Mouse (Mus musculus) ES-Bruce4 (cell line): ENCODE measurements at regions not wholly inside any gene's neighbourhood (a gene's known extent, or its start where the extent isn't known, plus 50 kb on each side); places are given as distances from the start of the nearest gene placed in this dataset.

Experiments
- H3K27ac ChIP-seq: 2 replicates; pipeline ENCODE4 v1.5.1; 2012; ENCODE audit warnings: low read length, inconsistent platforms; ENCODE audit not compliant: insufficient read depth
- H3K27me3 ChIP-seq: 2 replicates; pipeline ENCODE4 v1.6.1; 2012; ENCODE audit warnings: mild to moderate bottlenecking, low read length, inconsistent platforms; ENCODE audit not compliant: control insufficient read depth, poor library complexity, insufficient read depth, severe bottlenecking
- H3K36me3 ChIP-seq: 2 replicates; pipeline ENCODE4 v1.6.1; 2012; ENCODE audit warnings: inconsistent platforms, mild to moderate bottlenecking, low read length, moderate library complexity; ENCODE audit not compliant: control insufficient read depth, poor library complexity, insufficient read depth, severe bottlenecking
- H3K4me1 ChIP-seq: one replicate; pipeline ENCODE4 v1.8.1; 2011; ENCODE audit warnings: low read length; ENCODE audit not compliant: control insufficient read depth, insufficient read depth
- H3K4me3 ChIP-seq: 2 replicates; pipeline ENCODE4 v1.5.1; 2011; ENCODE audit warnings: low read depth, mild to moderate bottlenecking, low read length
- H3K9ac ChIP-seq: 2 replicates; pipeline ENCODE4 v1.6.1; 2012; ENCODE audit warnings: low read depth, mild to moderate bottlenecking, inconsistent platforms; ENCODE audit not compliant: poor library complexity, severe bottlenecking
- H3K9me3 ChIP-seq: replicated peaks from 2 replicates; pipeline ENCODE4 v1.6.1; 2012; ENCODE audit warnings: mild to moderate bottlenecking, low read length, inconsistent platforms; ENCODE audit not compliant: control insufficient read depth, poor library complexity, insufficient read depth, severe bottlenecking
- CTCF ChIP-seq: IDR thresholded peaks from one replicate; pipeline ENCODE4 v1.8.1; 2011; ENCODE audit warnings: low read depth, low read length
- EP300 ChIP-seq: IDR thresholded peaks from 2 replicates; pipeline ENCODE4 v1.6.1; 2011; ENCODE audit warnings: low read depth, low read length; ENCODE audit not compliant: insufficient read depth
- POLR2A ChIP-seq: IDR thresholded peaks from one replicate; pipeline ENCODE4 v1.8.1; 2011; ENCODE audit warnings: low read length; ENCODE audit not compliant: insufficient read depth

DNA sequence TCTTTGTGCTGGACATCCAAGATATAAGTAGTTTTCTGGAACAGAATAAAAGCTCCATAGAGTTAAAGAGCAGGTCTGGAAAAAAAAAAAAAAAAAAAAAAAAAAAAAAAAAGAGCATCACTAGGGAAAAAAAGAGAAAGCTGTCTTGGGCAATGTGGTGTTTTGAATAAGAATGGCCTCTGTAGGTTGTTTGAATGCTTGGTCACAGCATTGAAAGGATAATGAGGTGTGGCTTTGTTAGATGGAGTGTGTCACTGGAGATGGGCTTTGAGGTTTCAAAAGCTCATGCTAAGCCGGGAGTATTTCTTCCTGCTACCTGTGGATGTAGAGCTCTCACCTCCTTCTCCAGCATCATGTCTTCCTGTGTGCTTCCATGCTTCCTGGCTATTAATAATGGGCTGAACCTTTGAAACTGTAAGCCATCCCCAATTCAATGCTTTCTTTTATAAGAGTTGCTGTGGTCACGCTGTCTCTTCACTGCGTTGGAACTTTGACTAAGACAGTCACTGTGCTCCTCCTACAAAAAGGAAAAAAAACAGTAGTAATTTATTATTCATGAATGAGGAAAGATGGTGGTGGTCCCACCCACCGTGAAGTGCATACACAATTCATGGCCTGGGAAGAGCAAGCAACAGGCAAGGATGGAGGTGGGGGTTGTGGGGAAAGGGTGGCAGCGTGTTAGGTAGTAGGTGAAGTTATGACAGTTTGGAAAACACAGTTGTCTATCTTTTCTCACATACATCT, 283.2 kb upstream of the Tbc1d5 start:
- no peaks in the 10 kb centered on the region for H3K36me3 ChIP-seq
- no peak overlapping the region for H3K9ac ChIP-seq
- no peaks in the 10 kb centered on the region; the same call in 1 of the 2 replicates for H3K9me3 ChIP-seq
- peaks cover 2% of the 10 kb centered on the region for H3K4me1 ChIP-seq
- no peak overlapping the region for H3K27ac ChIP-seq
- no peak for TF ChIP-seq CTCF
- no peak for TF ChIP-seq EP300
- TF ChIP-seq POLR2A = no peak
- peaks cover 2% of the 10 kb centered on the region; the same call in 1 of the 2 replicates for H3K27me3 ChIP-seq
- H3K4me3 ChIP-seq = no peak overlapping the region

DNA sequence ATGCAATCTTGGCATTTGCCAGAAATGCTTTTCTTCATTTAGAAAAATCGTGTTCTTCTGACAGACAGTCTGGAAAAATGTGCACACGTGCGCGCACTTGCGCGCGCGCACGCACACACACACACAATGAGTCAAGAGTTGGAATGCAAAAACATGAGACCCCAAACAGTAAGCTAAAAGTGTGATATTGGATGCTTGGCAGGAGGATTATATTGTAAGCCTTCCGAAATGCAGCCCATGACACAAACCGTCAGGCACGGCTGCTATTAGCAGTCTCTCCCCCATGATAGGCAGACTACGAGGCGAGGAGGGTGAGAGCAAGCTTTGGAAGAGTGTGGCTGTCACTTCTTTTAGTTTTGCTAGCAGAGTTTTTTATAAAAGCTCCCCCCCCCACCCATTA, 282.1 kb upstream of the Tbc1d5 start:
- Histone ChIP-seq H3K9ac (no peak overlapping the region), H3K36me3 (no peaks in the 10 kb centered on the region), H3K27ac (no peak overlapping the region), H3K27me3 (peaks cover 2% of the 10 kb centered on the region; the same call in 1 of the 2 replicates), H3K4me1 (peaks cover 2% of the 10 kb centered on the region), H3K4me3 (no peak overlapping the region), H3K9me3 (no peaks in the 10 kb centered on the region; the same call in 1 of the 2 replicates)
- TF ChIP-seq POLR2A (no peak), CTCF (no peak), EP300 (no peak)

DNA sequence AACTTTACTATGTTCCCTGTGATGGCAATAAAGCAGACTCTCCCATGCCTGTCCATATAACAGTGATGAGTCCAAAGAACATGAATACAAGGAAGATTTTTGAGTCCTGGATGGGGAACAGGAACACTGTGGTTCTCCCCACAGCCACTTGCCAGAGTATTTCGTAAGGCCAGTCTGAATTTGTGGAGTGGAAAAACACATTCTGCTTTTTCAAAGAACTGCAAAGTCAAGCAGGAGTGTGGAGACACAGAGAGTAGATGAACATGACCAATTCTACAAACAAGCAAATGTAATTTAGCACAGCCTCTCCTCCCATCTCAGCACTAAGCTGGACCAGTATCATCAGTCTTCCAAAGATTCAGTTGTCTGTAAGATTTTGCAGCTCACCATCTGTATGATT, 280.0 kb upstream of the Tbc1d5 start:
- H3K27me3 ChIP-seq = peaks cover 2% of the 10 kb centered on the region; the same call in 1 of the 2 replicates
- no peaks in the 10 kb centered on the region for H3K36me3 ChIP-seq
- H3K9me3 ChIP-seq = no peaks in the 10 kb centered on the region
- no peak overlapping the region for H3K27ac ChIP-seq
- TF ChIP-seq EP300 (no peak), POLR2A (no peak), CTCF (no peak)
- no peak overlapping the region for H3K4me3 ChIP-seq
- peaks cover 2% of the 10 kb centered on the region for H3K4me1 ChIP-seq
- no peak overlapping the region for H3K9ac ChIP-seq

DNA sequence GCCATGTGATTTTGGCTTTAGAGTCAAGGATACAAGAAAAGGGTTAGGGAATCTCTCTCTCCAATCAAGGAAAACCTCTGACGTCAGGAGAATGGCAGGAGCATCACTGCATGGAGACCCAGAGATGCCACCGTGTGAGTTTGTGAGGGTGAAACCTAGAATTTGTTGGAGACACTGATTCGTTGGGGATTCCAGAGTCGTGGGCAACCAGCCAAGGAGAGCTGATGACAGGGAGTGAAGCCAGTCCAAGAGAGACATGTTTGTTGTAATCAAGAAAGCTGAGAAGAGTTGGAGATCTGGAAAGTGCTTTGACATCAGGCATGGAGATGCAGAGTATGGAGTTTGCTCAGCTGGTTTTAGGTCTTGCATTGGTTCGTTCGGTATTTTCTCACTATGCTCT, 236.6 kb upstream of the Tbc1d5 start:
- Histone ChIP-seq H3K9ac (no peak overlapping the region), H3K9me3 (no peaks in the 10 kb centered on the region), H3K36me3 (no peaks in the 10 kb centered on the region), H3K27me3 (no peaks in the 10 kb centered on the region), H3K27ac (no peak overlapping the region), H3K4me3 (no peak overlapping the region), H3K4me1 (no peaks in the 10 kb centered on the region)
- TF ChIP-seq CTCF (no peak), EP300 (no peak), POLR2A (no peak)

DNA sequence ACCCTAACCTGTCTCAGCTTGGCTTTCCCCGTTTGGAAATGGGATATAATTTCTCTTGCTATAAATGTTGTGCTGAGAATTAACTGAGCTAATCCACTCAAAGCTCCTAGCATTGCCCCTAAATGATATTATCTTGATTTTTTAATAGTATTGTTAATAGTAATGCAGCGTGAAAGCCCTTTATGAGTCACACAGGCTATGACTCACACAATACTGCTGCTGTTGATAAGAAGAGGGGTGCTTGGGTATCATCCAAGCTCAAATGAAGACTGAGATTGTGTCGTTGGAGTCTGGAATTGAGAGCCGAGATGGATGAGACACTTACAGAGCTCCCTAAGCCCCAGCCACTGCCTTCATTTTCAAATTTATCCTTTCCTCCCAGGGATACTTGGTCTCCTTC, 235.2 kb upstream of the Tbc1d5 start:
- Histone ChIP-seq H3K9me3 (no peaks in the 10 kb centered on the region), H3K9ac (no peak overlapping the region), H3K4me3 (no peak overlapping the region), H3K27me3 (no peaks in the 10 kb centered on the region), H3K27ac (no peak overlapping the region), H3K36me3 (no peaks in the 10 kb centered on the region), H3K4me1 (no peaks in the 10 kb centered on the region)
- TF ChIP-seq CTCF (no peak), EP300 (no peak), POLR2A (no peak)

DNA sequence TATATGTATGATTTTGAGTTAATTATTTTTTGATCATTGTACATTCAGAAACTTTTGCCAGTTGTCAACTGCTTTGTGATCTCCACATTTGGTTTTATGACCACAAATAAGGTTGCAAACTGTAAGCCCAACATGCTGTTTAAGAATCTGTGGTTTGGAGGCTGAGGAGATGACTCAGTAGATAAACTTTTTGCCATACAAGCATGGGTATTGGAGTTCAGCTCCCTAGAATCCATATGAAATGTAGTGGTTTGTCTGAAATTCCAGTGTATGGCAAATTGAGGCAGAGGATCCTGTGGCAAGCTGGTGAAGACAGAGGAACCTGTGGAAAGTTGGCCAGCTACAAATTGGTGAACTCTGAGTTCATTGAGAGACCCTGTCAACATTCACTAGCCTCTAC, 234.6 kb upstream of the Tbc1d5 start:
- TF ChIP-seq EP300 (no peak), POLR2A (no peak), CTCF (no peak)

More for the DNA sequence above, 234.6 kb upstream of the Tbc1d5 start:
- H3K9me3 ChIP-seq = no peaks in the 10 kb centered on the region
- no peak overlapping the region for H3K9ac ChIP-seq
- no peak overlapping the region for H3K4me3 ChIP-seq
- H3K36me3 ChIP-seq = no peaks in the 10 kb centered on the region
- H3K27ac ChIP-seq = no peak overlapping the region
- no peaks in the 10 kb centered on the region for H3K27me3 ChIP-seq
- H3K4me1 ChIP-seq = no peaks in the 10 kb centered on the region
